Mouse (Mus musculus): ENCODE data around the gene Cyb561d1. TPM values are rescaled to one million over a fixed set of nuclear protein-coding genes. Genes with fewer than 3 reads are reported as not detected.

Gene Cyb561d1
- total and polyA plus RNA-seq, 2 experiments from 2014 or later, result 3.1 to 3.8 TPM

DNA sequence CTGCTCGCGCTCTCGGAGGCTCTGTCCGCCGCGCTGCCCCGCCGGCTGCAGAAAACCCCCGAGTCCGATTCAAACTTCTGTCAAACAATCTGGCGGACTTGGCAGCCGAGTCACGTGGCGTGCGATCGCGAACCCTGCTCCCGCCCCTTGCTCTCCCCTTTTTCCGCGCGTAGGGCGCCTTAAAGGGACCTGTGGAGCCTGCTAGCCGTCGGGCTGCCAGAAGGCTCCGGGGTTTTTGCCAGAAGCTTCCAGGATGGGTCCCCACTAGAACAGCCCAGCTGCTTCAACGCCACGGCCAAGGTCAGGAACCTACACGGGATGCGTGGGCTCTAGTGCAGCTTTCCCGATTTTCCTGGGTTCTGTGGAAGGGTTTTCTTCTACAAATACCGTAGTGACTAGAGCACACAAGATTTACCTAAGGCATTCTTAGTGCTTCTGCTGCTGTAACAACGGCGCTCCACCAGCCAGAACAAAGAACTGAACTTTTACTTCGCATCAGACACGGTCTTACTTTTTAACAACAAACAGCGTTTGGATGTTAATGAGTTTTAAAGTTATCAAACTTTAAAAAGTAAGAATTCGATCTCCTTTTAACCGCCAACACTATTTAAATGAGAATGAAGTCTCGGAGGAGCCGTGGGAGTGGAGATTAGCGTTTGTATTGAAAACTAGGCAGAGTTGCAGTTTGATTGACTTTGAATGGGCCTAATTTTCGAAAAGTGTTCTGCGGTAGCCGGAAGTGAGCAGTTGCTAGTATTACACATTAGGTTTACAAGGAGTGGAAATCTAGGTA, 25.7 kb upstream of the Cyb561d1 start, which contains the start of gene Sypl2:
TSS of gene Sypl2 (minus strand) at position 91 of the 793 bp plus-strand sequence.
- Histone ChIP-seq H3K4me2 (ENCODE audit: low read depth, low read length) (peak within 1 kb of the TSS; percentile 71), H3K9me3 (ENCODE audit: low read length) (no peaks in the 10 kb centered on the region), H3K4me3 (ENCODE audit: low read length) (peak within 1 kb of the TSS; percentile 40), H3K27ac (no peak within 1 kb of the TSS), H3K27me3 (ENCODE audit: insufficient read depth, low read length) (peaks cover 15% of the 10 kb centered on the region), H3K4me1 (ENCODE audit: insufficient read depth, low read length) (peaks cover 9% of the 10 kb centered on the region; the same call in 1 of the 2 replicates), H3K9ac (replicated peaks; ENCODE audit: low read length) (peak within 1 kb of the TSS; percentile 34), H3K36me3 (ENCODE audit: insufficient read depth, low read length) (no peaks in the 10 kb centered on the region)
- DNase-seq (ENCODE audit: low spot score) (peak; percentile 57), ATAC-seq (0 out of 2 replicates have a peak, but pooled peaks have one; percentile 58)
- no peak for TF ChIP-seq CTCF (IDR thresholded peaks at IDR 0.05; ENCODE audit: low read depth)
- 4% methylated on average over 42 of the region's 44 CpGs for WGBS

DNA sequence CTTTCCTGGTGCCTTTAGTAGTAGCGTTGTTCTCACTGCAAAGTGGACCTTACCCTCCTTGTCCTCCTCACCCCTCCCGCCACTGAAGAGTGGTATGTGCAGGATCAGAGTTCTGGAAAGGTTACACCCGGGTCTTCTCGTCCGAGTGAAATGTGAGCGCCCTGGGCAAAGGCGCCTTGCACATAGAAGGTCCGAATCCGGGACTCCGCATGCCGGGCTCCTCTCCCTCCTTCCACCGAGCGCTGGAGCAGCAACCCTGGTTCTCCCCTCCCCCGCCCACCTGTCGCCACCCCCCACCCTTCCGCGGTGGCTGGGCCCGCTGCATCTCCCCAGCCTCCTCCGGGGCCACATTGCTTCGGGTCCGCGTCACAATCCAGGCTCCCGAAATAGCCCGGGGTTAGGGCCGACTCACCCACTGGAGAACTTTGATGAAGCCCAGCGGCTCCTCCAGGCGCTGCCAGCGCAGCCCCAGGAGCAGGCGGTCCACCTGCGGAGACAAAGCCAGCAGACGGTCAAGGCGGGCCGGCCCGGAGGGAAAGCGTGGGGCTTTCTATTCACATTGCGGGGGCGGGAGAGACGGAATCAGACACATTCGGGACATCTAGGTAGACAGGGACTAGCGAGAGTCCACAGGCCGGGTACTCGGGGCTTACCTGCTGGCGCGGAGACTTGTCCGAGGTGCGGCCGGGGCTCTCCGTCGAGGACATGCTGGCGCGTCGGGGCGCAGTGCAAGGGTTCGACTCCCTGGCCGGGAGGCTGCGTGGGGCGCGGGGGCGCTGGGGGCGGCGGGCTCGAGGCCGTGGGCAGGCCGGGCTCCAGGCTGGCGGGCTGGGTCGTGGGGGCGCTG, 24.9 kb upstream of the Cyb561d1 start:
- H3K4me3 ChIP-seq (ENCODE audit: low read length), result peak overlapping the region; percentile 40
- no peak for DNase-seq (ENCODE audit: low spot score)
- ATAC-seq, result peak; percentile 49
- peak overlapping the region; percentile 34 for H3K9ac ChIP-seq (replicated peaks; ENCODE audit: low read length)
- no peak overlapping the region for H3K27ac ChIP-seq
- TF ChIP-seq CTCF (IDR thresholded peaks at IDR 0.05; ENCODE audit: low read depth), result no peak
- peaks cover 15% of the 10 kb centered on the region for H3K27me3 ChIP-seq (ENCODE audit: insufficient read depth, low read length)
- no peaks in the 10 kb centered on the region for H3K36me3 ChIP-seq (ENCODE audit: insufficient read depth, low read length)
- H3K9me3 ChIP-seq (ENCODE audit: low read length), result no peaks in the 10 kb centered on the region
- H3K4me1 ChIP-seq (ENCODE audit: insufficient read depth, low read length), result peaks cover 9% of the 10 kb centered on the region; the same call in 1 of the 2 replicates
- WGBS, result 3% methylated on average over 64 of the region's 67 CpGs
- peak overlapping the region; percentile 71 for H3K4me2 ChIP-seq (ENCODE audit: low read depth, low read length)

DNA sequence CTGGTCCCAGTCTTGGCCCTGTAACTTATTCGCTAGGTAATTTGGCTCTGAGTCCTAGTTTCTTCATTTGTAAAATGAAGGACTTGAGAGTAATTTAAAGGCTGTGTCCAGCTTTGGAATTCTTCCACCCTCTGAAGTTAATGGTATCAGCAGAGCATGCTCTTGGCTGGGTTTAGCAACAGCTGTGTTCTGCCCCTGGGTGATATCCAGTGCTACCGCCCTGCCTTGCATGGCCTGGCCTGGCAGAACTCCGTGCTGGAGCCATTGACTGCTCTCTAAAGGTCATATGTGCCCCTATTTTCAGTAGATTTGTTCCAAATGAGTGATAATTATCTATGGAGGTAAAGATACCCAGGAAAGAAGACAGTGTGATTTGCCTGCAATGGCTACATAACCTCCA, 19.6 kb upstream of the Cyb561d1 start:
- Histone ChIP-seq H3K27ac (no peak overlapping the region), H3K9me3 (ENCODE audit: low read length) (no peaks in the 10 kb centered on the region), H3K4me2 (ENCODE audit: low read depth, low read length) (no peak overlapping the region), H3K9ac (replicated peaks; ENCODE audit: low read length) (no peak overlapping the region), H3K27me3 (ENCODE audit: insufficient read depth, low read length) (no peaks in the 10 kb centered on the region), H3K4me3 (ENCODE audit: low read length) (no peak overlapping the region), H3K4me1 (ENCODE audit: insufficient read depth, low read length) (0 out of 2 replicates have a peak, but pooled peaks cover under 1% of the 10 kb centered on the region), H3K36me3 (ENCODE audit: insufficient read depth, low read length) (no peaks in the 10 kb centered on the region)
- 67% methylated on average over 3 of the region's 3 CpGs for WGBS
- no peak for ATAC-seq
- no peak for DNase-seq (ENCODE audit: low spot score)
- no peak for TF ChIP-seq CTCF (IDR thresholded peaks at IDR 0.05; ENCODE audit: low read depth)

DNA sequence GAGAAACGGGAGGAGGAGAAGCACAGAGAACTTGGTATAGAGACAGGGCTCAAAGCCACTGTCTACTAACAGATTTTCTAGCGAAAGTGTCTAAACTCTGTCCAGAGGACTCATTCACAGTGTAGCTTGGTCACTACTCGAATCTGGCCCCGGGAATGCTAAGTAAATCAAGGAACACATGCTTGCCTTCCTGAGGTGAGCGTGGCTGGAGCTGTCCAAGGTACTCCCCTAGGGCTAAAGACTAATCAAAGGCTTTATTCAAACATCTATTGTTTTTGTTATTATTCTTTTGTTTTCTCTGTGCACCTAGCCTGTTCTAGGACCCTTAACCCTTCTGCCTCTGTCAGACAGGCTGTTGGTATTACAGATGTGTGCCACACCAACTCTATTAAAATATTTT, 13.7 kb upstream of the Cyb561d1 start:
- no peaks in the 10 kb centered on the region for H3K27me3 ChIP-seq (ENCODE audit: insufficient read depth, low read length)
- no peak for TF ChIP-seq CTCF (IDR thresholded peaks at IDR 0.05; ENCODE audit: low read depth)
- no peaks in the 10 kb centered on the region for H3K9me3 ChIP-seq (ENCODE audit: low read length)
- no peak overlapping the region for H3K4me2 ChIP-seq (ENCODE audit: low read depth, low read length)
- no peak overlapping the region for H3K9ac ChIP-seq (replicated peaks; ENCODE audit: low read length)
- peaks cover 10% of the 10 kb centered on the region for H3K4me1 ChIP-seq (ENCODE audit: insufficient read depth, low read length)
- 25% methylated on average over 5 of the region's 5 CpGs for WGBS
- H3K27ac ChIP-seq, result no peak overlapping the region
- H3K36me3 ChIP-seq (ENCODE audit: insufficient read depth, low read length), result no peaks in the 10 kb centered on the region
- ATAC-seq (no peak), DNase-seq (ENCODE audit: low spot score) (no peak)
- H3K4me3 ChIP-seq (ENCODE audit: low read length), result no peak overlapping the region

DNA sequence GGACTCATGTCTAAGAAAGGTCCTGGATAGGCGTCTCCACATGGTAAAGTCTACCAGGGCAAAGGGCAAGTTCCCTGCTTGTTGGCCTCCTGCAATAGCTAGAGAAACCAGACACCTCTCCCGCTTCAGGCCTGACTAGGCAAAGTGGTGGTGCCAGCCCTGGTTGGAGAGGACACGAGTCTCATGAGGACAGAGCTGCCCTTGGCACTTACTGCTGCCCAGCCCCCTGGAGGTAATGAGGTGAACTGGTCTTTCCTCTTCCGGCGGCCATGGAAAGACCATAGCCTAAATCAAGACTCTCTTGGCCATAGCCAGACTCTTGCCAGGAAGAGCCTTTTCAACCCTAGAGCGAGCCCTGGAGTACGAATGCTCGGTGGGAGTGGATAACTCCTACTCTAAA, 11.4 kb upstream of the Cyb561d1 start:
- WGBS, result 78% methylated on average over 8 of the region's 8 CpGs
- peak overlapping the region; percentile 93; the same call in 1 of the 2 replicates for H3K27ac ChIP-seq
- DNase-seq (ENCODE audit: low spot score), result peak; percentile 30
- no peaks in the 10 kb centered on the region for H3K36me3 ChIP-seq (ENCODE audit: insufficient read depth, low read length)
- no peak overlapping the region for H3K4me2 ChIP-seq (ENCODE audit: low read depth, low read length)
- peak; percentile 26; the same call in 1 of the 2 replicates for TF ChIP-seq CTCF (IDR thresholded peaks at IDR 0.05; ENCODE audit: low read depth)
- no peaks in the 10 kb centered on the region for H3K9me3 ChIP-seq (ENCODE audit: low read length)
- peaks cover 10% of the 10 kb centered on the region for H3K4me1 ChIP-seq (ENCODE audit: insufficient read depth, low read length)
- no peaks in the 10 kb centered on the region for H3K27me3 ChIP-seq (ENCODE audit: insufficient read depth, low read length)
- H3K9ac ChIP-seq (replicated peaks; ENCODE audit: low read length), result no peak overlapping the region
- no peak overlapping the region for H3K4me3 ChIP-seq (ENCODE audit: low read length)
- ATAC-seq, result no peak

DNA sequence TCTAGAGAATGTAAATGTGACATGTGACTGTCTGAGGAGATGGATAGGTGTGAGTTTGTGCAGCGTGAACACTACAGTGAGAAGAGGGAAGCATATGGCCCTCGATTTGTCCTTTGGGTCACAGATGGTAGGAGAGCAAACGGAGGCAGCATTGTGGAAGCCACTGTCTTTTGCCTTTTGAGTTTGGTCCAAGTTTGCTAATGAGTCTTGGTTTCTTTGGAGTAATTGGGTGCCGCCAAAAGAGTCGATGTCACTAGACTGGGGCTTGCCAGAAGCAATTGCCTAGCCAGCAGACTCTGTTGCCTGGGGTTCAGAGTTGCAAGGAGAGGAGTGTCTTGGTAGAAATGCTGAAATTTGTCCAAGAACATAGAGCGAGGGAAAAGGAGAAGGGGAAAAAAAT, 10.8 kb upstream of the Cyb561d1 start:
- Histone ChIP-seq H3K27ac (peak overlapping the region; percentile 93; the same call in 1 of the 2 replicates), H3K4me3 (ENCODE audit: low read length) (no peak overlapping the region), H3K9ac (replicated peaks; ENCODE audit: low read length) (0 out of 2 replicates have a peak overlapping the region, but pooled peaks have one; percentile 78), H3K9me3 (ENCODE audit: low read length) (no peaks in the 10 kb centered on the region), H3K4me2 (ENCODE audit: low read depth, low read length) (peak overlapping the region; percentile 71), H3K4me1 (ENCODE audit: insufficient read depth, low read length) (peaks cover 10% of the 10 kb centered on the region), H3K36me3 (ENCODE audit: insufficient read depth, low read length) (0 out of 2 replicates have a peak, but pooled peaks cover 5% of the 10 kb centered on the region), H3K27me3 (ENCODE audit: insufficient read depth, low read length) (no peaks in the 10 kb centered on the region)
- 30% methylated on average over 6 of the region's 6 CpGs for WGBS
- DNase-seq (ENCODE audit: low spot score), result peak; percentile 79
- ATAC-seq, result no peak
- TF ChIP-seq CTCF (IDR thresholded peaks at IDR 0.05; ENCODE audit: low read depth), result no peak
